ENCODE assay signal across 8 mouse cellular contexts in genomic region chr1:31808074-31808473, GRCm38 (mm10).
A peak's percentile ranks its signal among the peaks of the same experiment; 100 is the strongest.
DNase-seq lines count a peak whose midpoint lies in the region.
"Had no signal": no experiment of that assay in that cellular context is flagged by ENCODE, and none has a peak within 500 bp of the region (broad histone marks: within the 10 kb centered on the region; RNA-seq: fewer than 3 reads in every experiment).

No protein-coding gene starts in this region.

- DNase-seq in embryo, embryonic 11 days, result peak; percentile 1
- DNase-seq in embryo, embryonic 10 days (ENCODE audit: low spot score), result no peak
- peak; percentile 3 to 11 for DNase-seq in kidney, postnatal 4 days
- DNase-seq in kidney, adult 9 months, result no peak
- DNase-seq in testis, postnatal 10 days (ENCODE audit: low spot score), result peak; percentile 41
- no peak for DNase-seq in testis, postnatal 14 days (ENCODE audit: low spot score)
- no peak for DNase-seq in MN1 (ENCODE audit: low spot score)
- DNase-seq: liver, postnatal 0 days had no signal

Comparison
In these comparisons a context has a peak if more than half of its experiments do, and no peak if none do; other contexts are left out.
1. DNase-seq: peak in embryo, embryonic 11 days (single experiment), kidney, postnatal 4 days (2 of 2) and testis, postnatal 10 days (single experiment); none in embryo, embryonic 10 days (single experiment), kidney, adult 9 months (single experiment), testis, postnatal 14 days (single experiment) and MN1 (single experiment).